Mouse (Mus musculus) C2C12 (cell line): ENCODE measurements around the gene Slc25a33.

ENCODE experiments used
- CEBPB ChIP-seq: IDR thresholded peaks from one replicate; pipeline ENCODE4 v1.6.1; 2011; ENCODE audit warnings: low read depth, mild to moderate bottlenecking, control low read depth, moderate library complexity
- CTCF ChIP-seq: IDR thresholded peaks from one replicate; pipeline ENCODE4 v1.5.1; 2011; ENCODE audit not compliant: control insufficient read depth, insufficient read depth, insufficient read length
- MYOG ChIP-seq: IDR thresholded peaks from one replicate; pipeline ENCODE4 v1.6.1; 2011; ENCODE audit not compliant: control insufficient read depth, insufficient read length; ENCODE audit errors: extremely low read depth
- USF1 ChIP-seq: IDR thresholded peaks from one replicate; pipeline ENCODE4 v1.6.1; 2011; ENCODE audit warnings: low read depth, mild to moderate bottlenecking, control low read depth, moderate library complexity

DNA sequence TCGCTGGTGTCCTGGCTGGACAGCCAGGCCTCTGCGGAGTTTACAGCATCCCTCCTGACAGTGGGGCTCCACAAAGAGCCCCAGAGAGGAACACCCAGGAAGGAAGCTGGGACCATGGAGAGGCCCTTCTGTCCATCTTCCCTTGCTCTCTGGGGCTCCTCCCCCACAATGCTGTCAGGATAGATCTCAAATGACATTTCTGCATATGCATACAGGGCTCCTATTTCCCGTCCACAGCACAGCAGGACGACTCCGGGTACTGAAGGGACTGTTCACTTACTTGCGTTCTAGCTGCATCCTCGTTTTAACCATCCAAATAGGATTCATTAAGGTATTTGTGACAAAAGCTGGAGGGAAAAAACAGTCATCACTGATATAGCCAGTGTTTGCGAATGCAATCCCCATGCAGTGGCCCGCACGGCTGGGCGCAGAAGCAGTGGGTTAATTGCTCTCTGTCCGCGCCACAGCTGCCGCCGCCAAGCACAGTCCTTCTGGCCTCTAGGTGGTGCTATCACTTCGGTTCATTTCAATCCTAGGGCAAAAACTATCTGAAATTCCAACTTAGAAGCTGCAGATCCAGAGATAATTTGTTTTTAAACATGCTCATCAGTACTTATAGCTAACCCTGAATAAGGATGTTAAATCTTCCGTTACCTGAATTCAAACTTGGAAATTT, 21.8 kb downstream of the Slc25a33 start:
- TF ChIP-seq CTCF (peak; percentile 80), MYOG (no peak), CEBPB (no peak), USF1 (no peak)
